Mouse (Mus musculus) olfactory bulb, adult 2 months (tissue): ENCODE measurements around the gene Otoa. TPM values are rescaled to one million over a fixed set of nuclear protein-coding genes. Genes with fewer than 3 reads are reported as not detected.
A peak's percentile ranks its signal among the peaks of the same experiment; 100 is the strongest.

Experiments used
- H3K27ac ChIP-seq: fragments of 200-500 bp; 2 replicates; pipeline ENCODE4 v1.5.1; 2012; ENCODE audit warnings: low read depth, low read length; ENCODE audit not compliant: insufficient read depth
- H3K4me1 ChIP-seq: fragments of 200-500 bp; 2 replicates; pipeline ENCODE4 v1.6.1; 2012; ENCODE audit warnings: low read length; ENCODE audit not compliant: control insufficient read depth, insufficient read depth
- H3K4me3 ChIP-seq: fragments of 200-500 bp; 2 replicates; pipeline ENCODE4 v1.5.1; 2012; ENCODE audit warnings: mild to moderate bottlenecking, low read depth, low read length, moderate library complexity; ENCODE audit not compliant: insufficient read depth
- CTCF ChIP-seq: fragments of 200-500 bp; IDR thresholded peaks from 2 replicates; pipeline ENCODE4 v1.5.1; 2012; ENCODE audit warnings: low read depth, mild to moderate bottlenecking, low read length, moderate library complexity; ENCODE audit not compliant: insufficient read depth
- POLR2A ChIP-seq: fragments of 200-500 bp; IDR thresholded peaks from 2 replicates; pipeline ENCODE4 v1.6.1; 2012; ENCODE audit warnings: mild to moderate bottlenecking, low read depth, low read length, moderate library complexity; ENCODE audit not compliant: insufficient read depth
- WGBS: fragments of 180-500 bp; shearing (Covaris S2); methylation state at CpG from one replicate; pipeline ENCODE4 v1.1.7; 2018; 5-methylcytosine and 5-hydroxymethylcytosine counted together
- polyA plus RNA-seq: library from polyadenylated mRNA; stranded (reverse); fragments of >200 nt; gene quantifications from 2 replicates; pipeline ENCODE4 v1.2.4, GENCODE M21; 2012; ENCODE audit warnings: low replicate concordance; ENCODE audit not compliant: missing spikeins, insufficient read depth, insufficient read length

The Otoa gene
- polyA plus RNA-seq, 1 experiment = not detected

DNA sequence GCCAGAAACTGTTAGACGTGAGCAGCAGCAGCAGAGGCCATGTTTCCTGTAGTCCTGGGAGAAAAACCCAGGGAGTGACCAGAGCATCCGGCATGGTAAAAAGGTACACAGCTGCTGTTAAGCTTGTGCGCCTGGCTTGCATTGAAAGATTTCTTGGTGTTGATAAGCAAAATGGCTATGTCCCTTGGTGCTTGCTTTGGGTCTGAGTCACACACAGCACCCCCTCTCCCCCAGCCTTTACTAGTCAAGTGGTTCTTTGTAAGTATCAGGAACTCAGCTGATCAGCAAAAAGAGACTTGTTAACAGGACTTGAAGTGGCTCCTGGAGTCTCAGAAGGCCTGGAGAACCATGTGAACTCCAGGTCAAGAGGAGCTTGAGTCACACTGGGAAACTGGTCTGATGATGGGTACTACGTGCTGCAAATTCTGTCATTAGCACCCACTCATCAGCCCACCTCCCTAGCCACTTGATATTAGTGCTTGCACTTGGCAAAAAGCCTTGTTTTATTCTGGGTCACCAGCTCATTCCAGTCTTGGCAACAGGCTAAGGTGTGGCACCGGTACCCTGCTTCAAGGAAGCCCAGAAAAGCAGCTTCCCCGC is 6.5 kb upstream of the Otoa start:
- no peak for TF ChIP-seq CTCF
- no peak for TF ChIP-seq POLR2A
- H3K4me3 ChIP-seq = no peak overlapping the region

DNA sequence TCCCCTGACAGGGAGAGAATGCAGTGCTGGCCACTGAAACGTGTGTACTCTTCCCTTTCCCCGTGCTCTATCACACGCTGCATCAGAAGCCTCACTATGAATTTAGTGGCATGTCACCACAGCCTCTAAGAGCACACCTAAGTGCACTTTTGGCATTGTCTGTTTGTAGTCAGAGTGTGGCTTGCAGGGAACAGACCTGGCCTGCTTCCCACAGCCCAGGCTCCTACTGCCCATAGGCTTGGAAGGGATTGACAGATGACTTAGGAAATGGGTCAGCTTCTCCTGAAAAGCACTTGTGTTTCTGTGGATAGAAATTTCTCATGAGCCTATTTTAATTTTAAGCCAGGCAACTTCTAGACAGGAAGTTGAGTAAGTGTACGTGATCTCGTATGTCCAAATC is 6.0 kb upstream of the Otoa start:
- no peak for TF ChIP-seq CTCF
- no peak for TF ChIP-seq POLR2A
- Histone ChIP-seq H3K27ac (no peak overlapping the region), H3K4me1 (peaks cover 13% of the 10 kb centered on the region), H3K4me3 (no peak overlapping the region)
- WGBS = 73% methylated on average over 5 of the region's 5 CpGs

More for the DNA sequence above, 6.5 kb upstream of the Otoa start:
- Histone ChIP-seq H3K27ac (peak overlapping the region; percentile 31; the same call in 1 of the 2 replicates), H3K4me1 (peaks cover 13% of the 10 kb centered on the region)
- 54% methylated on average over 6 of the region's 6 CpGs for WGBS

DNA sequence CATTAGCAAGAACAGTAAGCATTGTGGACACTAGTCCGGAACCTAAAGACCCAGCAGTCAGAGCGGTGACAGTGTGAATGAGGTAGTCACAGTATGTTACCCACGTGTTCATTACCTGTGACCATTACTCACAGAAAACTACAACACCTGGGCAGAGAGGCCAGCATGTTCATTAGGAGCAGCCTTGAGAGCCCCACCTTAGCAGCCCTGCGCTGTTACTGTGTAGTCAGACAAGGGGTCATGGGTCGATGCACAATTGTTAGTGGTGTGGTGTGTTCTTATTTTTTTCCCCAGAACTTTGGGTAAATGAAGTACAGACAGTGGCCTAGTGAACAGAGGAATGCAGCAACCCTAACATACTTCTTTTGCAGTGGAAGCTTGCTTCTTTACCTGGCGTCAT is 4.1 kb upstream of the Otoa start:
- Histone ChIP-seq H3K27ac (no peak overlapping the region), H3K4me1 (peaks cover 13% of the 10 kb centered on the region), H3K4me3 (no peak overlapping the region)
- 89% methylated on average over 6 of the region's 6 CpGs for WGBS
- TF ChIP-seq CTCF (no peak), POLR2A (no peak)

DNA sequence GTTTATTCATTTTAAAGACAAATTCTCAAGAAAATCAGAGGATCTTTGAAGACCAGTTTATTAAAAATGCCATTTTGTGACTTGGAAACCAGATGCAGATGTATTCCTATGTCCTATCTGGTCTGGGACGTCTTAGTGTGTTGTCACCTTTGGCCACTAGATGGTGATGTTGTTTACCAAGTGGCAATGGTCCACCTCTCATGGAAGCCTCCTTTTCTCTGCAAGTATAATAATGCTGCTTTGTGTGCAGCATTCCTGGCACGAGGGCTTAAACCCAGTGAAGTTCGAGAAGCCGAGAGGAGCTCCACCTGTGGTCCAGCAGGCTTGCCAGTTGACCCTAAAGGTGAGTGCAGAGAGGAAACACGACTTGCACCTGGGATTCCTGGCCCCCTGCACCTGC is 3.6 kb upstream of the Otoa start:
- WGBS = 3% methylated on average over 5 of the region's 5 CpGs
- no peak overlapping the region for H3K27ac ChIP-seq

DNA sequence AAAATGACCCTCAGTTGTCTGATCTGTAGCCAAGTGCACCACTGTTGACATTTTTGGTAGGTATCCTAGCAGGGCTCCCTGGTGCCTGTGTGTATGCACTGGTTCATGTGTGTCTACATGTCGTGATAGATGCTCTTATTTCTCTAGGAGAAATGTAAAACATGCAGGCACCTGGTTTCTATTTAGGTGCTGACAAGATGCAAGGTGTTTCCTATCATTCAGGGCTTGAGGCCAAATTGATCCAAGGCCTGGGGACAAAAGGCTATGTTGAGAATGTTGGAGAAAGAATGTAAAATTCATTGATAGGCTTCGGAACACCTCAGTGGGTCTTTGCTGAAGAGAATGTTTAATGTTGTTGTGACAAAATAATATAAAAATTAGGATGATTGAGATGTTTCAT is 366 bp downstream of the Otoa start:
- H3K27ac ChIP-seq = no peak overlapping the region
- 95% methylated on average over 2 of the region's 2 CpGs for WGBS
- no peak for TF ChIP-seq CTCF
- no peak for TF ChIP-seq POLR2A
- no peak overlapping the region for H3K4me3 ChIP-seq
- peaks cover 3% of the 10 kb centered on the region for H3K4me1 ChIP-seq

More for the DNA sequence above, 3.6 kb upstream of the Otoa start:
- H3K4me1 ChIP-seq = peaks cover 13% of the 10 kb centered on the region
- H3K4me3 ChIP-seq = no peak overlapping the region
- no peak for TF ChIP-seq CTCF
- TF ChIP-seq POLR2A = no peak

DNA sequence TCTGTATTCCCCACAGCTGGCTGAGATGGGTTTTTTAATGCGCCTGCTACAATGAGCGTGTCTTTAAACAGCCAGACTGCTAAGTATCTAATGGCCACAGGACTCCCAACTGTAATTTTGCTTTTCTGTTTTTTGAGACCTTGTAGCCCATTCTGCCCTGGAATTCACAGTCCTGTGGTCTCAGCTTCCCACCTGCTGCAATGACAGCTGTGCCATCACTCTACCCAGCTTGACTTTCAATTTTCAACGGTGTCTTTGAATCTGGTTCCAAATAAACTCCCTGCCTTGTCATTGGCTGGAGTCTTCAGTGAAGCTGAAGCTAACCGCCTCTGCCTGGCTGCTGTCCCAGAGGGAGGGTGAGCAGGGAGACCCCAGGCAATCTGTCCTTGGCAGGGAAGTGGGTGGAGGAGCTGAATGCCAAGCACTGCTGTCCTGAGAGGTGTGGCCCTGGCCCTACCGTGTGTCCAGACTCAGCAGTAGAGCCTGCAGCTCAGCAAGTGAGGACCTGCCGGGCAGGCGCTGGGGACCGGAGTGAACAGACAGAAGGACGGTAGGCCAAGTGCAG is 1.6 kb downstream of the Otoa start:
- WGBS = 63% methylated on average over 9 of the region's 9 CpGs
- Histone ChIP-seq H3K27ac (no peak overlapping the region), H3K4me3 (no peak overlapping the region), H3K4me1 (peaks cover under 1% of the 10 kb centered on the region)
- TF ChIP-seq CTCF (no peak), POLR2A (no peak)

DNA sequence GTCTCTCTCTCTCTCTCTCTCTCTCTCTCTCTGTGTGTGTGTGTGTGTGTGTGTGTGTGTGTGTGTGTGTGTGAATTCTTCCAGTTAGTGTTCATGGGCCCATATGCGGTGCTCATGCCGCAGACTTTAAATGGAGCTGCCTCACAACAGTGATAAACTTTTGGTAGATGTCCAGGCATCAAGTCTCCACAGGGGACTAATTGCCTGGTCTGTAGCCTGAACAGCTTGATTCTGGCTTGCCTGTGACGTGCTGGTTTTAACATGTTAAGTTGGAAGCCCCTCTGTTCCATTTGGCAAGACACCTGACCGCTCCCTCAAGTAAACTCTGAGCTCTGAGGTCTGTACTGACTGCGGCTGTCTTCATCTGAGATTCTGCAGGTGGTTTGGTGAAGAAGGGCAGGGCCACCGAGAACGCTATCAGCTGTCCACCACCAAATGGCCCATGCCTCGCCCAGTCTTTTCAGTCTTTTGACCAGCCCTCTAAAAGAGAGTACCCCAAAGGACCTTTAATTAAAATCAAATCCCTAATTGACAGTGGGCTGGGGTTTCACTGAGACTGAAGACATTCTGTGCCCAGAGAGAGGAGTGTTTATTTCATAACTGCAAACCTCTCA is 3.5 kb downstream of the Otoa start:
- 67% methylated on average over 8 of the region's 8 CpGs for WGBS
- no peak for TF ChIP-seq POLR2A
- no peak for TF ChIP-seq CTCF
- H3K4me3 ChIP-seq = no peak overlapping the region
- H3K27ac ChIP-seq = no peak overlapping the region
- no peaks in the 10 kb centered on the region for H3K4me1 ChIP-seq

DNA sequence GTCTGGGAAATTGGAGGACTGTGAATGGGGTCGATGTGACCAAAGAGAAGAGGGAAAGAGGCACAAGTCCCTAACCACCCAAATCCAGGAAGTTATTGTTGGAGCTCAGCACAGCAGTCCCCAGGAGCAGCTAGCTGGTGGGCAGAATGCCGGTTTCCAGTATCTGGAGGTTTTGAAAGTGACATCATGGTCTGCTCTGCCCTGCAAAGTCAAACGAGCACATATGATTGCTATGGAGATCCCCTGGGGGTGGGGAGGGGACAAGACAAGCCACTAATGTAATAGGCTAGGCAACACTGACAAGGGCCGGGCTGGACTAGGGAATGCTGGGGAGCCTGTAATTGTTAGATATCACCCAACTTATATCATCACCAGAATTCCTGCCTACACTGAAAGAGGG is 4.0 kb downstream of the Otoa start:
- Histone ChIP-seq H3K4me3 (no peak overlapping the region), H3K27ac (no peak overlapping the region), H3K4me1 (no peaks in the 10 kb centered on the region)
- TF ChIP-seq CTCF (no peak), POLR2A (no peak)
- WGBS = 24% methylated on average over 4 of the region's 4 CpGs

DNA sequence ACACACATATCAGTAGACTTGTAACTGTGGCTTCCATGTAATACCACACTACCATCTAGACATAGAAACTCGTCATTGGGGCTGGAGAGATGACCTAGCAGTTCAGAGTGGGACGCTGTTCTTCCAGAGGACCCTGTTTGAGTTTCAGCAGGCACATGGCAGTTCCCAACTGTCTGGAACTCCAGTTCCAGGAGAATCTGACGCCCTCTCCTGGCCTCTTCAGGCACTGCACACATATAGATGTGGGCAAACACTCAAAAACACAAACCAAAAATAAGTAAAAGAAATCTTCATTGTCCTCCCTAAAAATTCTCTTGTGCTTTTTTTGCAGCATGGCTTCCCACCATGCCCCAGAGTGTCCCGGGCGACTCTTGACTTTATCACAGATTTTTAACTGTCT is 7.3 kb downstream of the Otoa start:
- no peak overlapping the region for H3K4me3 ChIP-seq
- H3K27ac ChIP-seq = no peak overlapping the region
- no peaks in the 10 kb centered on the region for H3K4me1 ChIP-seq
- TF ChIP-seq CTCF (no peak), POLR2A (no peak)
- 76% methylated on average over 5 of the region's 5 CpGs for WGBS
